Mouse (Mus musculus) heart, adult 2 months (tissue): ENCODE results near the gene Cnot11.

ENCODE experiments used
- CTCF ChIP-seq: fragments of 200-600 bp; IDR thresholded peaks from 2 replicates; pipeline ENCODE4 v1.8.1; 2022; ENCODE audit warnings: antibody characterized with exemption, mild to moderate bottlenecking, moderate library complexity
- EP300 ChIP-seq: fragments of 200-500 bp; IDR thresholded peaks from 2 replicates; pipeline ENCODE4 v1.6.1; 2011; ENCODE audit warnings: low read depth, low read length, control low read depth; ENCODE audit not compliant: insufficient read depth
- POLR2A ChIP-seq: fragments of 200-500 bp; IDR thresholded peaks from 2 replicates; pipeline ENCODE4 v1.6.1; 2011; ENCODE audit warnings: mild to moderate bottlenecking, low read depth, low read length, control low read depth; ENCODE audit not compliant: insufficient read depth

DNA sequence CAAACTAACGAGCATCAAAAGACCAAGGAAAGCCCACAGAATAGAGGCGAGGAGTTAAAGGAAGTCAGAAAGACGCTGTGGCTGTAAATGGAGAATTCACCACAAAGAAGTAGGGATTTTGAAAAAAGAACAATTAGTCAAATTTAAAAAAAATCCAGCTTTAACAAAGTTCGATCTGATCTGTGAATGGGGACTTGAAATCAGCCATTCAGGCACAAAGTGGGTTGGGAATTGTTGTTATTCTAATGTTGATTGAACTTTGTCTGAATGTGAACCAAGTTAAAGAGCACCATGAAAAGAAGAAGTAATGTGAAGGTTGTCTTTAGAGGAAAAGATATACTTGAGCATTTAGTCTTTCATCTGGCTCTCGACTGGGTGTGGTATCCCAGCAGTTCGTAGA, 6.5 kb upstream of the Cnot11 start:
- no peak for TF ChIP-seq CTCF
- TF ChIP-seq POLR2A, result no peak
- no peak for TF ChIP-seq EP300
